Mouse (Mus musculus) heart, postnatal 10 days (tissue): Measurements from ENCODE around the gene Spag9. TPM values are rescaled to one million over a fixed set of nuclear protein-coding genes. Genes with fewer than 3 reads are reported as not detected.
A peak's percentile ranks its signal among the peaks of the same experiment; 100 is the strongest.

Source experiments
- DNase-seq, 2 experiments: peaks; one replicate each; pipeline ENCODE4 v3.0.0; 2021
- intact Hi-C: fragments of 180-260 bp; cut with DNase I; formaldehyde crosslinking; loops from one replicate; pipeline ENCODE4 v1.15.1; 2025
- total RNA-seq, 2 experiments: library from RNA; stranded (reverse); gene quantifications; 2 replicates each; pipeline ENCODE4 v1.2.3; 2021

Spag9 gene
- total RNA-seq, 2 experiments from 2014 or later, result 165 TPM

- intact Hi-C loops, result no loop called here
- DNase-seq, result no peak
These were observed 151.0 kb downstream of the Spag9 start for GRCm38 (mm10) chr11:94146733-94147485.

GRCm38 (mm10) chr11:94148105-94148696 is 152.3 kb downstream of the Spag9 start:
- DNase-seq, result no peak
- intact Hi-C loops, result no loop called here

GRCm38 (mm10) chr11:94148931-94149491 is 153.1 kb downstream of the Spag9 start:
- DNase-seq, result peak; percentile 53 to 66
- intact Hi-C loops, result no loop called here

- intact Hi-C loops, result no loop called here
- peak; percentile 41 to 62 for DNase-seq
These were observed 153.8 kb downstream of the Spag9 start for GRCm38 (mm10) chr11:94149509-94150259.

DNA sequence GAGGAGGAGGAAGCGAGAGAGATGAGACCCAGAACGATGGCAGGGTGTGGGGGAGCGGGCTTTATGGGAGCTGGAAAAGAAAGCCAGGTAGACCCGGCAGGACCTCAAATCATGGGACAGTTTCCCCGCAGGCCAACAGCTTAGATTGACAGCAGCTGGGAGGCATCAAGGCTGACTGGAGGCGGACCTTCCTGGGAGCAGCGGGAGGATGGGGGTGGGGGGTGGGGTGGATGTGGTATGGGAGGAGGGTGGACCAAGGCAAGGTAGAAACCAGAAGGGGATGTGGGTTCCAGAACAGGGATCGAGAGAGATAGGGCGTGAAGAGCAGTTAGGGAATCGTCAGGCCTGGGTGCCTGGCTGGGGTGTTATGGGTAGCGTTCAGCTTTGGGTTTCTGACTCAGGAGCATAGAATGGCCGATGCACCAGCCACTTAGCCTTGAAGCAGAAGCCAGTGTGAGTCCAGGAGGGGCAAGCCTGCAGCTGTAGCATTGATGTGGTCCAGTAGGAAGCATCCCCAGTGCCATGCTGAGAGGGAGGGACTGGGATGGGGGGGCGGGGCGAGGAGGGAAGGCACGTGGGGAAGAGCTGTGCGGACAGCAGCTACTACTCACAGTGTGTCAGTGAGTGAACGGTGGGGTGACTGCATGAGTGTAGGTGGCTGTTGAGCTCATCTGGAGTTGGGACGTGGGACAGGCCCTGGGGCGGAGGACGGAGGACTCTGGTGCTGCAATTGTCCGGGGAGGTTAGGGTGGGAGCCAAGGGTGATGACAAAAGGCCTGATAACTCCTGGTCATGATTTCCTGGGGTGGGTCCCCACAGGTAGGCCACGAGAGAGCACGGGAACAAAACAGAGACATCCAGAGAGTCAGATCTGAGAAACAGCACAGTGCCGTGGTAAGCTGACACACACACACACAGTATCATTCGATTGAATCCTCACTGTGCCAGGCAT is 154.9 kb downstream of the Spag9 start:
- no peak for DNase-seq
- intact Hi-C loops, result no loop called here

DNA sequence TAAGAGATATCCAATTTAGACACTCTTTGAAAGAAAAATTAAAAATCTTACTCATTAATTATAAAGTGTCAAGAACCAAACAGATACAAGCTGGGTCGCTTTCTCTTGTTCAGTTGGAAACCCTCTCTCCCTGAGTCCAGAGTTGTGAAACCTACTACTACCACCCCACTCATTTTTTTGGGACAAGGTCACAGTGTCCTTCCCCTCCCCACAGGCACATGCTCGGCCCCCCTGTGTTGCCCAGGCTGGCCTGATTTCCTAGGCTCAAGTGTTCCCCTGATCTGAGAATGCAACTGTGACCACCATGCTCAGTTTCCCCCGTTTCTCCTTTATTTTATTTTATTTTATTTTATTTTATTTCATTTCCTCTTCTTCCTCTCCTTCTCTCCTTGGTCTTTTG is 158.3 kb downstream of the Spag9 start:
- intact Hi-C loops, result no loop called here
- DNase-seq, result no peak

GRCm38 (mm10) chr11:94158521-94158920 is 162.6 kb downstream of the Spag9 start:
- intact Hi-C loops, result loop anchor here (2.0 kb wide), 1 partner anchor 54 kb away; no protein-coding TSS in a partner anchor

DNA sequence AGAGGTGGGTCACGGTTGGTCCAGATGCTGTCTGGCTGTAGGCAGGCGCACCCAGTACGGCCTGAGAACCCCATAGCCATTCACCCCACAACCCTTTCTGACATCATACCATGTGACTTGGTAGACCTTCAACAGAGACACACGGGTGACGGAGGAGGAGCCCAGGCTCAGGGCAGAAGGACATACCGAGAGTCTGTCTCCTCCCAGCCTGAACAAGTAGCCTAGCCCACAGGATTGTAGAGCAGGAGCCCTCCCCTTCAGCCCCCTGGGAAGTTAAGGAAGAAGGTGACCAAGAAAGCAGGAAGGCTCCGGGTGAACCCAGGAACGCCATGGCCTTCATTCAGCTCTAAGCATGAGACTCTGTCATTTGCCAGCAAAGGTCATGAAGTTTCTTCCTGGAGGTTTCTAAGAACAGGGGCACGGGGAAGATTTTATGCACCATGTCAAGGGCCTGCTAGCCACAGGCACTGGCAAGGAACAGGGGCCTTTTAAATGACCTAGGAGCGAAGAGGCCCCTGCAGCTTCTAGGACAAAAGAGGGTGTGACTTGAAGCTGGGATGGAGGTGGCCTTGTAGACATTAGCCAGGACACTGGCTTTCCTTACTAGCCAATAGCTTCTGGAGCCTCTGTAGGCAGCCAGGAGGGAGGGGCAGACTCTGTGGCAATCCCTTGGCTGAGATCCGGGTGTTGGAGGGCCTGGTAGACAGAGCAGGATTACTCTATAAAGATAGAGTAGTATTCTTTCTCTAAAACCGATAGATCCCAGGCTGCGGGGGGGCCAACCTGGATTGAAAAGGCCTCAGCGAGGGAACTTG is 163.4 kb downstream of the Spag9 start:
- intact Hi-C loops, result loop anchor here (2.0 kb wide), 1 partner anchor 54 kb away; no protein-coding TSS in a partner anchor
- peak; percentile 49 to 50 for DNase-seq

More at GRCm38 (mm10) chr11:94158521-94158920, 162.6 kb downstream of the Spag9 start:
- DNase-seq, result peak; percentile 25 to 28

- no peak for DNase-seq
- intact Hi-C loops, result loop anchor here (2.0 kb wide), 1 partner anchor 53 kb away; no protein-coding TSS in a partner anchor
These were observed 164.1 kb downstream of the Spag9 start for GRCm38 (mm10) chr11:94159911-94160415.

- intact Hi-C loops, result no loop called here
- DNase-seq, result peak; percentile 92 to 94
These were observed 164.8 kb downstream of the Spag9 start for GRCm38 (mm10) chr11:94160443-94161266.

DNA sequence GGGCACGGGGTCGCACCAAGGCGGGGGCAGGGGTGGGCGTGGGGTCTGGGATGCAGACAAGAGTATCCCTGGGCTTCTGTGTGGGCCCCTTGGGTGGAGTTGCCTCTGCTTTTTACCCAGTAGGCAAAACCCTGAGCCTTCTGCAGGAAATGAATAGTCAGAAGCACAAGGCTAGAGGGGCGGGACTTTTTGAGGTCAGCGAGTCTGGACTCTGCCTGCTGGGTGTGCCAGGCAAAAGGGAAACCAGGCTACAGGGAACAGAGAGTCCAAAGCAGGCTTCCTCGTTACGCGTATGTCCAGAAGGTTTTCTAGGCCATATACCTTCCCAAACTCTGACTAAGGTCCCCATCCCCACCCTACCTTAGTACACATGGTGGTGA is 165.4 kb downstream of the Spag9 start:
- intact Hi-C loops, result no loop called here
- DNase-seq, result peak; percentile 62 to 63

GRCm38 (mm10) chr11:94161867-94162581 is 166.1 kb downstream of the Spag9 start:
- intact Hi-C loops, result no loop called here
- no peak for DNase-seq

DNA sequence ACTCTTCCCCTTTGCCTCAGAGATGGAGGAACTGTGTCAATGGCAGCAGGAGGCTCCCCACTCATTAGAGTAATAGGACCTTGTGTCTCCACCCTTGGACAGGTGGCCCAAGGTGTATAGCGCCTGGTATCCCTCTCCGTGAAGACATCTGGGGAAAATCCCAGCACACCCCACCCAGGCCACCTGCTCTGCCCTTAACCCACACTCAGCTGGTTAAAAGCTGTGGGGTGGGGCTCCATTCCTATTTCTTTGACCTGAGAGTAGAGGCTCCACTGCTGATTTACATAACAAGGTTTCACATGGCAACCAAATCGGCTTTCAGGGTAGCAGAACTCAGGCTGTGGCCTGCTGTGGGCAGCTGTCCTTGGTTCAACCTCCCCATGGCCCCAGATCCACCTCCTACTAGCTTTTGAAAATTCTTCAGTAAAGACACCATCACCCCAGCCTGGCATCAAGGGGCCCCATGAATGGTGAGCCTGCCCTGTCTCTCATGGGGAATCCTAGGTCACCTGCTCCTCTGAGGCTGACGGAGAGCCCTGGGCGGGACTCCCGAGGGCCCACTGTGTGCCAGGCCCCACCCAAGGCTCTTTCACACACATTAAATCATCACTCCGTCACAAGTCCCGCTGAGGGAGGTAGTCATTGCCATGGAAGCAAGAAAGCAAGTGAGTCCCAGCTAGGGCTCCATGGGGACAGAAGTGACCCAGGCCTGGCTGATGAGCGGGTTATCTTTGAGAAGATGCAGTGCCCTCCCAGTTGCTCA is 167.3 kb downstream of the Spag9 start:
- intact Hi-C loops, result no loop called here

DNA sequence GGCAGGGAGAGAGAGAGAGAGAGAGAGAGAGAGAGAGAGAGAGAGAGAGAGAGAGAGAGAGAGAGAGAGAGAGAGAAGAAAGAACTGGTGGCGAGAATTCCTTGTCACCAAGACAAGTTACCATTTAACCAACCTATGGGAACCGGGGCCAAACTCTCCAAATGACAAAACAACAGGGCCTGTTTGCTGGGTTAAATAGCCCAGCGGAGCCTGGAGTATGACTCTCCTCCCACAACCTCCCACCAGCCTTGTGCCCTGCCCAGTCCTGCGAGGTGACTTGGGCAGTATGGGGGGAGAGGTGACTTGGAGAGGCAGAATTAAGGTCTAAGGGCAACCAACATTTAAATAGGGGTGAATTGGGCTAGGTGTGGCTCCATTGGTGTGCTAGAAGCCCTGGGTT is 169.9 kb downstream of the Spag9 start:
- no peak for DNase-seq
- intact Hi-C loops, result no loop called here

More for the DNA sequence above, 167.3 kb downstream of the Spag9 start:
- no peak for DNase-seq

GRCm38 (mm10) chr11:94168238-94168637 is 172.3 kb downstream of the Spag9 start:
- intact Hi-C loops, result no loop called here
- peak; percentile 18 to 31 for DNase-seq

DNA sequence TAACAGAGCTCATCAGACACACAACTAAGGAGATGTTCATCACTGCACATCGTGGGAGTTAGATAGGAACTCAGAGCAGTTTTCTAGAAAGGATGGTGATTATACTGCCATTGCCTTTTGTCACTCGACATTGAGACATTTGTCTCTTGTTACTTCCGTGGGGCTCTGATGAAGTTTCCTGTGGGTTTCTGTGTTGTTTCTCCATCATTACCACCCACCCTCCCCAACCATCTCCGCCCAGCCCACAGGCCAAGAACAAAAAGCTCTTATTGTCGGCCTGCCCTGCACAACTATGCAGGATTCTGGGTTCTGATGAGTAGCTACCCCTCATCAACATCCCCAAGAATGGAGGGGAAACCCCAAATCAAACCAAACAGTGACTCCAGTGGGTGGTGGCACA is 173.7 kb downstream of the Spag9 start:
- no peak for DNase-seq
- intact Hi-C loops, result no loop called here

GRCm38 (mm10) chr11:94171691-94172090 is 175.8 kb downstream of the Spag9 start:
- peak; percentile 12 to 27 for DNase-seq
- intact Hi-C loops, result no loop called here
